Mouse (Mus musculus): Measurements from ENCODE around the gene Atxn7l2.
"Not testable (repeated sequence)": the region's sequence is repeated elsewhere in the genome, so short reads cannot be mapped to it uniquely, and the experiment has no call there.

Atxn7l2 gene

GRCm38 (mm10) chr3:108210771-108211139 is at the start of gene Atxn7l2:
TSS of gene Atxn7l2 (minus strand) at chr3:108210934.
- no peak for DNase-seq (ENCODE audit: low spot score)

GRCm38 (mm10) chr3:108259319-108259718 is 48.6 kb upstream of the Atxn7l2 start:
- DNase-seq (ENCODE audit: low spot score): no peak

- DNase-seq (ENCODE audit: low spot score): no peak
These were observed 47.2 kb upstream of the Atxn7l2 start for GRCm38 (mm10) chr3:108257831-108258500.

GRCm38 (mm10) chr3:108256719-108257637 is 46.2 kb upstream of the Atxn7l2 start, which contains the start of gene Psma5:
TSS of gene Psma5 (plus strand) at chr3:108256926.
- peak; percentile 91 for DNase-seq (ENCODE audit: low spot score)

GRCm38 (mm10) chr3:108246857-108247256 is 36.1 kb upstream of the Atxn7l2 start:
- DNase-seq (ENCODE audit: low spot score): no peak

- DNase-seq (ENCODE audit: low spot score): no peak
These were observed 30.6 kb upstream of the Atxn7l2 start for GRCm38 (mm10) chr3:108241243-108241839.

- not testable (repeated sequence) for DNase-seq (ENCODE audit: low spot score)
These were observed 26.9 kb upstream of the Atxn7l2 start for GRCm38 (mm10) chr3:108237474-108238102.

- no peak for DNase-seq (ENCODE audit: low spot score)
These were observed 20.9 kb upstream of the Atxn7l2 start for GRCm38 (mm10) chr3:108231646-108232045.

- no peak for DNase-seq (ENCODE audit: low spot score)
These were observed 16.8 kb upstream of the Atxn7l2 start for GRCm38 (mm10) chr3:108227521-108227920.

- DNase-seq (ENCODE audit: low spot score): no peak
These were observed 16.0 kb upstream of the Atxn7l2 start, which contains the start of gene Sypl2 for GRCm38 (mm10) chr3:108226558-108227350. TSS of gene Sypl2 (minus strand) at chr3:108226648.

GRCm38 (mm10) chr3:108225711-108226557 is 15.2 kb upstream of the Atxn7l2 start:
- DNase-seq (ENCODE audit: low spot score): no peak

- DNase-seq (ENCODE audit: low spot score): no peak
These were observed 9.9 kb upstream of the Atxn7l2 start for GRCm38 (mm10) chr3:108220661-108221060.

- no peak for DNase-seq (ENCODE audit: low spot score)
These were observed 4.0 kb upstream of the Atxn7l2 start for GRCm38 (mm10) chr3:108214734-108215133.

GRCm38 (mm10) chr3:108212406-108212805 is 1.7 kb upstream of the Atxn7l2 start:
- no peak for DNase-seq (ENCODE audit: low spot score)

- DNase-seq (ENCODE audit: low spot score): no peak
These were observed 1.1 kb upstream of the Atxn7l2 start for GRCm38 (mm10) chr3:108211845-108212244.

GRCm38 (mm10) chr3:108209946-108210770 is 576 bp downstream of the Atxn7l2 start:
- DNase-seq (ENCODE audit: low spot score): peak; percentile 93

- no peak for DNase-seq (ENCODE audit: low spot score)
These were observed 1.2 kb downstream of the Atxn7l2 start for GRCm38 (mm10) chr3:108209536-108209935.

GRCm38 (mm10) chr3:108209001-108209400 is 1.7 kb downstream of the Atxn7l2 start:
- DNase-seq (ENCODE audit: low spot score): no peak

- no peak for DNase-seq (ENCODE audit: low spot score)
These were observed 3.9 kb downstream of the Atxn7l2 start for GRCm38 (mm10) chr3:108206731-108207375.

All from ovary, adult 18-20 months (tissue).